In genomic region chr3:131295513-131296200, GRCm38 (mm10) we compare ENCODE assay signal across 12 mouse cellular contexts. TPM values are rescaled to one million over a fixed set of nuclear protein-coding genes. Genes with fewer than 3 reads are reported as not detected.
DNase-seq lines count a peak whose midpoint lies in the region; ATAC-seq and TF ChIP-seq lines count a peak whose summit lies in the region.
"Had no signal": no experiment of that assay in that cellular context is flagged by ENCODE, and none has a peak within 500 bp of the region (broad histone marks: within the 10 kb centered on the region; RNA-seq: fewer than 3 reads in every experiment).

No protein-coding gene starts in this region.

- no peaks in the 10 kb centered on the region for H3K9me3 ChIP-seq in heart, embryonic 10.5 days
- no peaks in the 10 kb centered on the region for H3K9me3 ChIP-seq in intestine, embryonic 15.5 days
- H3K9me3 ChIP-seq: forebrain, embryonic 12.5 days had no signal

- DNase-seq in heart, adult 2 months = peak; percentile 46 to 63
- DNase-seq in heart, adult 8-10 months (ENCODE audit: low spot score) = no peak
- DNase-seq in heart, embryonic 10.5 days (ENCODE audit: low spot score) = no peak
- DNase-seq in lung, postnatal 25 days (ENCODE audit: low spot score) = peak; percentile 31
- DNase-seq in urinary bladder, postnatal 10 days (ENCODE audit: low spot score) = no peak
- no peak for DNase-seq in ovary, postnatal 36 days (ENCODE audit: low spot score)
- DNase-seq: cerebellum, adult 8-10 months; kidney, adult 11 months had no signal

- no peak overlapping the region for H3K27ac ChIP-seq in heart, adult 2 months
- H3K27ac ChIP-seq in heart, embryonic 10.5 days = 0 out of 2 replicates have a peak overlapping the region, but pooled peaks have one; percentile 3
- H3K27ac ChIP-seq in intestine, embryonic 15.5 days = no peak overlapping the region
- H3K27ac ChIP-seq: forebrain, embryonic 12.5 days had no signal

- ATAC-seq in intestine, embryonic 15.5 days = peak; percentile 31
- no peak for ATAC-seq in frontal cortex, adult (ENCODE audit: low TSS enrichment)
- ATAC-seq: Patski had no signal

- no peaks in the 10 kb centered on the region for H3K27me3 ChIP-seq in heart, adult 2 months (ENCODE audit: control insufficient read depth, insufficient read depth, low read length)
- no peaks in the 10 kb centered on the region; the same call in 1 of the 2 replicates for H3K27me3 ChIP-seq in heart, embryonic 10.5 days (ENCODE audit: insufficient read depth, poor library complexity, severe bottlenecking)
- no peaks in the 10 kb centered on the region for H3K27me3 ChIP-seq in intestine, embryonic 15.5 days (replicated peaks)
- H3K27me3 ChIP-seq: forebrain, embryonic 12.5 days; Patski had no signal

- no peaks in the 10 kb centered on the region for H3K79me2 ChIP-seq in heart, adult 2 months (replicated peaks; ENCODE audit: control insufficient read depth, insufficient read depth, low read length)

- H3K4me2 ChIP-seq in intestine, embryonic 15.5 days (replicated peaks) = no peak overlapping the region
- H3K4me2 ChIP-seq: forebrain, embryonic 12.5 days had no signal

- TF ChIP-seq EP300 in heart, adult 2 months (IDR thresholded peaks at IDR 0.05; ENCODE audit: insufficient read depth, low read depth, low read length) = no peak

- no peak for TF ChIP-seq CTCF in heart, adult 2 months (IDR thresholded peaks at IDR 0.05)

- no peak for TF ChIP-seq POLR2A in heart, adult 2 months (IDR thresholded peaks at IDR 0.05; ENCODE audit: insufficient read depth, low read depth, low read length)

- intact Hi-C loops in heart, adult 2 months (cut with DNase I) = no loop called here

- H3K9ac ChIP-seq in heart, adult 2 months (ENCODE audit: low read depth, low read length) = no peak overlapping the region
- H3K9ac ChIP-seq in intestine, embryonic 15.5 days = no peak overlapping the region
- H3K9ac ChIP-seq: forebrain, embryonic 12.5 days had no signal

- no peak overlapping the region for H3K4me3 ChIP-seq in heart, adult 2 months
- H3K4me3 ChIP-seq in heart, embryonic 10.5 days = no peak overlapping the region
- H3K4me3 ChIP-seq in intestine, embryonic 15.5 days (replicated peaks) = no peak overlapping the region
- H3K4me3 ChIP-seq: forebrain, embryonic 12.5 days had no signal

- H3K36me3 ChIP-seq in heart, adult 2 months (ENCODE audit: control insufficient read depth, insufficient read depth, low read length) = no peaks in the 10 kb centered on the region; the same call in 1 of the 2 replicates
- peaks cover 8% of the 10 kb centered on the region; the same call in 1 of the 2 replicates for H3K36me3 ChIP-seq in heart, embryonic 10.5 days
- H3K36me3 ChIP-seq in intestine, embryonic 15.5 days = no peaks in the 10 kb centered on the region
- H3K36me3 ChIP-seq: forebrain, embryonic 12.5 days had no signal

- H3K4me1 ChIP-seq in heart, adult 2 months (ENCODE audit: control insufficient read depth, insufficient read depth, low read length) = no peaks in the 10 kb centered on the region
- H3K4me1 ChIP-seq in heart, embryonic 10.5 days = peaks cover 26% of the 10 kb centered on the region
- H3K4me1 ChIP-seq in intestine, embryonic 15.5 days (replicated peaks) = 0 out of 2 replicates have a peak, but pooled peaks cover 8% of the 10 kb centered on the region
- H3K4me1 ChIP-seq: forebrain, embryonic 12.5 days had no signal

- WGBS in heart, adult 2 months = 46% methylated on average over 12 of the region's 12 CpGs
- 65% methylated on average over 12 of the region's 12 CpGs for WGBS in heart, embryonic 10.5 days
- 59% methylated on average over 12 of the region's 12 CpGs for WGBS in intestine, embryonic 15.5 days

RNA-seq across cellular contexts. Expression of gene Cyp2u1, which starts 7.4 kb away (rescaled TPM):
- 10 to 100 TPM; 32.8 to 40.9 TPM for total RNA-seq in heart, adult 2 months (2021)
- polyA plus RNA-seq in heart, adult 2 months (2012; rRNA removed) = 13.0 and 15.0 TPM in 2 replicates
- 10 to 100 TPM; 33.6 to 39.7 (median 37.5) TPM for total RNA-seq in heart, adult 8-10 months (2022)
- 3.7 and 7.0 TPM in 2 replicates for polyA plus RNA-seq in heart, embryonic 10.5 days (2016; fragmentation: Nextera tagmentation; extraction: Ambion mirVana)
- 6.4 and 7.7 TPM in 2 replicates for polyA plus RNA-seq in intestine, embryonic 15.5 days (2015; fragmentation: Nextera tagmentation; extraction: Ambion mirVana)

RNA-seq across cellular contexts. Expression of gene Hadh, which starts 23.8 kb away (rescaled TPM):
- total RNA-seq in heart, adult 2 months (2021) = 100 to 1,000 TPM; 648 to 774 TPM
- polyA plus RNA-seq in heart, adult 2 months (2012; rRNA removed) = 619 and 842 TPM in 2 replicates
- 100 to 1,000 TPM; 729 to 925 (median 854) TPM for total RNA-seq in heart, adult 8-10 months (2022)
- 113 and 129 TPM in 2 replicates for polyA plus RNA-seq in heart, embryonic 10.5 days (2016; fragmentation: Nextera tagmentation; extraction: Ambion mirVana)
- polyA plus RNA-seq in intestine, embryonic 15.5 days (2015; fragmentation: Nextera tagmentation; extraction: Ambion mirVana) = 265 and 272 TPM in 2 replicates

Comparison
In these comparisons a context has a peak if more than half of its experiments do, and no peak if none do; other contexts are left out.
1. DNase-seq: peak in heart, adult 2 months (2 of 2) and lung, postnatal 25 days (single experiment); none in heart, adult 8-10 months (single experiment), heart, embryonic 10.5 days (single experiment), urinary bladder, postnatal 10 days (single experiment) and ovary, postnatal 36 days (single experiment).